Mouse (Mus musculus) cerebellum, postnatal 10 days (tissue): Measurements from ENCODE around the gene Slc18a3.

ENCODE experiments used
- DNase-seq, 2 experiments: peaks; one replicate each; pipeline ENCODE4 v3.0.0; 2021; ENCODE audit warnings: mixed read lengths in 2 of 2

The Slc18a3 gene

DNA sequence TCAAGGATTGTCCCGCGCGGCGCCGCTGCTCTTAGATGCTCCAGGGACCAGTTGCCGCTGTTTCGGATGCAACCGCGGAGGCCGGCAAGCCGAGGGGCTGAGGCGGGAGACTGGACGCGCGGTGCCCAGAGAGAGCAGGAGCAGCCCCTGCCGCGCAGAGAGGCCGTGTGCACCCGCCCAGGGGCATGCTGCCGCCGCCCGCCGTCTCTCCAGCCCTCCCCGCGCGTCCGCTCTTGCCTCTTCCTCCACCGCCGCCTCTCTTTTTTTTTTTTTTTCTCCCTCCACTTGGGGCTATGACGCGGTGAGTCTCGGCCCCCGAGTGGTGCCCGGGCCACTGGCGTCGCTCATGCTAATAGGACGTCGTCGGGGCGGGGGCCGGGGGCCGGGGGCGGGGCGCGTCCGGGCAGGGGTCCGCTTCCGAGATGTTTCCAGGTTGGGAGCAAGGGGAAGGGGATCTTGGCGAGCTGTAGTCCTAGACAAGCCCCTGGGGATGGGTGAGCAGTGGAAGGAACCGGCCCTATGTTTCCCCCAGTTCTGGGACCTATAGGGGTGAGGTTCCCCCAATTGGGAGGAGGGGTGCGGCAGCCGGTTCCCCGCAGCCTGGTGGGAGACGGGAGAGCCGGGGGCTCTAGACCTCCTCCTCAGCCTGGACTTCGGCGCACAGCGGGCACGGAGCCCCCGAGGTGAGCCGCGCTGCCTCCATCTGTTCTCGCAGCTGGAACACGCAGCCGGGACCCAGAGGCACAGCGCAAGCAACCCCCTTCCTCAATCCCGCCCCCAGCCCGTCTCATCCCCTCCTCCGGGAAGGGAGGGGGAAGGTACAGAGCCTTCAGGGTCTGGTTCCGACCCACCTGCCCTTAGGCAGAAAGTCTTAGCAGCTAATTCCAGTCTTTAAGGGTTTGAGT, at the start of gene Slc18a3:
Gene Slc18a3 (minus strand): TSS at position 250 of the 905 bp plus-strand sequence.
- DNase-seq = peak; percentile 40 to 45

DNA sequence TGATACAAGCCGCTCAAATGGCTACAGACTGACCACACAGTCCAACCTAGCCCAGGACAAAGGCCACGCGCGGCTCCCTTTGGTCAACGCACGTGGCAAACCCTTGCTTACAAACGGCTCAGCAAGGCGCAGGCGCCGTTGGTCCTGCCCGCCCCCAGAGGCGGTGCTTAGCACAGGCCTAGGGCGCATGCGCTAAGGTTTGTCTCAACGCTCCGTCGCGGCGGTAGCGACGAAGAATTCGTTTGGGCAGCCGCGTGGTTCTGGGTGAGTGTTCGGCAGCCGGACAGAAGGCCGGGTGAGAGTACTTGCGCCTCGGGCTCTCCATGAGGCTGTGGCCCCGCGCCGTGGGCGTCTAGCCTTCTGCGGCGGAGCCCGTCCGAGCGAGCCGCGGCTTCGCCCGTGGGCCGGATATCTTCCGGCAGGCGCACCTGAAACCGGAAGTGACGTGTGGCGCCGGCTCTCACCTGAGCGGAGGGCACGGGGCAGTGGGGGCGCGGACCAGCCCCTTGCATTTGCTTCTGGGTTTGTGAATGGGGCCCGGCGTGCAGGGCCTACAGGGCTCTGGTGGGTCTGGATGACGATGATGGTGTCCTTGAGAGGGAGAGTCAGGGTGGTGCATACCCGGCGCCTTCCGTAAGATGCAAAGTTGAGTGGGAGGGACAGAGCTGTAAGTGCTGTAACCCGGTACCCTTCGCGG, 48.8 kb upstream of the Slc18a3 start, which contains the start of gene Ercc6:
Gene Ercc6 (plus strand): TSS at position 186 of the 697 bp plus-strand sequence.
- DNase-seq = peak; percentile 98

DNA sequence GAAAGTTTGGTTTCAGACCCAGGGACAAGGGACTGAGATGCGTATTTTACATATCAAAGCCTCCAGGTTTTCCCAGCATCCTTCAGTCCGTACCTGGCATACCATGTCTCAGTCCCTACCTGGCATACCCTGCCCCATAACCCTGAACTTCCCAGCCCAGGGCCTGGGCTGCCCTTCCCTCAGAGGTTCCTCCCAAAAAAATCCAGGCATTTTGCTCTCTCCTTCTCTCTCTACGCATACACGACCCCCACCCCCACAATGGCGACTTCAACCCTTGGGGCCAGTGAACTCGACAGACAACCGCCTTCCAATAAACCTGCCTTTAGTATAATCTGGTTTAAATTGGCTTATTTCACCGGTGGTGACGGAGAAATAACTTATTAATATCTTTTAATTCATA, 48.3 kb upstream of the Slc18a3 start:
- peak; percentile 26 to 29 for DNase-seq

DNA sequence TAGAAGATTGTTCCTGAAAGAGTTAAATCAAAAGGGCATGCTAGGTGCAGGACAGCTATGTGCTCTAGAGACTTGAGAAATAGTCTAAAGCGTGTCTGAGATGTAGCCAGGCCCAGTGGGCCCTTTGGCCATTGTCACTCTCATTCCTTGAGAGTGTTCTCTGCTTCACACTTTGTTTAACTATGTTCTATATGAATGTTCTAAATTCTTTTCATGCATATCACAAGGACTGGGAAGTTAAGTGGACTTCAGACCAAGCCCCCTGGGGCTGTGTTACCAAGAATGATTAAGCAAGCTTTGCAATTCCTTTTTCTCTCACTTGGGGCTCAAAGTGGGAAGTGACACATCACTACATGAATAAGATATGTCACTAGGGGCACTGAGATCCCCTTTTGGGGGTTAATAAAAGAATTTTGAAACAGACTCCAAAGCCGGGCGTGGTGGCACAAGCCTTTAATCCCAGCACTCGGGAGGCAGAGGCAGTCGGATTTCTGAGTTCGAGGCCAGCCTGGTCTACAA, 44.9 kb upstream of the Slc18a3 start:
- DNase-seq = no peak

DNA sequence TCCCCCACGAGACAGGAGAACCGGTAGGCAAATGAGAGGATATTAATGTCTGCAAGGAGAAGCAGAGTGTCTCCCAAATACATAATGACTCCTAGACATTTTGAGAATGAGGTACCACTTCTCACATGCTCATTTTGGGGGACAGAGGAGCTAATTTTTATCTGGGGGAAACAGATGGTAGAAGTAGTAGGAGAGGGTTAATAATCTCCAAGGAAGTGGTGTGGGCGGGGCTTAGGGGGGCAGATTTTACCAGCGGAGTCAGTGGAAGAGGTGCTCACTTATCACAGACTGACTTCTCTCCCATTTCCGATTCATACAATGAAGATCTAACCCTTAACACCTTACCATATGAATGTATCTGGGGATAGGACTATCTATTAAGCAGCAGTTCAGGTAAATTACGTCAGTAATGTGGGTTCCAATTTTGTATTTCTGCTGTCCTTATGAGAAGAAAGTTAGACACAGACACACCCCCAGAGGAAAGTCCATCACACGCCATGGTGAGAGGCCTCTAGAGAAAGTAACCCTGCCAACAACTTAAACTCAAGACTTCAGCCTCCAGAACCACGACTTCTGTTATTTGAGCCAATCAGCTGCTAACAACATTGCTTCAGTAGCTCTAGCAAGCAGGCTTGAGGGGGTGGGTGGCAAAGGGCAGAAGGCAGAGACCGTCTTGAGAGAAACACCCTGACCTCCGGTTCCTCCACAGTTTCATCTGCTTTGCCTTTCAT, 43.6 kb upstream of the Slc18a3 start:
- no peak for DNase-seq

DNA sequence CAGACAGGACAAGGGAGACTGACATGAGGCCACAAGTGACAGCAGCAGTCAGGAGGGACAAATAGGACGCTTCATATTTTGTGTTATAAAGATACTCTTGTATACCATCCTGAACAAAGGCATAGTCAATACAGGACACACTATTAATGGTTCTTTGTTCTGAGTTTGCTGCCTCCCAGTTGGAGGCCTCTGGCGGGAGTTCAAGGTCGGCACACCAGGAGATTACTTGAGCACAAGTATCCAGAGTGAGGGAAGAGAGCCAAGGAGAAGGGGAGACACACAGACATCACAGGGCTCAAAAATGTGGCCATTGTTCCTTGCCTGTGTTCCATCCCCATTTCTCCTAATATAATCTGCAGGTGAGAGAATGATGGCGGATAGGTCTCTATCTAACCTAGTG, 42.6 kb upstream of the Slc18a3 start:
- DNase-seq = no peak

DNA sequence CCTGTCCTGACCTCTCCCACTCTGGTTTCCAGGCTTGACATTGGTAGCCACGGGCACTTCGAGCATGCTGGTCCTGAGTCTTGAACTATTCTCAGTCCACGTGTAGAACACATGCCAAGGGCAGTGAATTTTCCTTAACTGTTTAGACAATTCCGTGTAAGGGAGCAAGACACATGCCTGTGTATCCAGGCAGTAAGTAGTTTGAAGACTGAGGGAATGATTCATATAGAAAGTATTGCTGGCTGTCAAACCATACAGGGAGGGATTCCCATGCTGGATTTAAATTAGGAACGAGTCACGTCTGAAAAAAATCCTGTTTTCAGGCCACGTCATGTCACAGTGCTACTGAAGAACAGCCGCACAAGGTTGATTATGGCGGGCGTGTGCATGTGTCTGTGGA, 41.7 kb upstream of the Slc18a3 start:
- DNase-seq = no peak

DNA sequence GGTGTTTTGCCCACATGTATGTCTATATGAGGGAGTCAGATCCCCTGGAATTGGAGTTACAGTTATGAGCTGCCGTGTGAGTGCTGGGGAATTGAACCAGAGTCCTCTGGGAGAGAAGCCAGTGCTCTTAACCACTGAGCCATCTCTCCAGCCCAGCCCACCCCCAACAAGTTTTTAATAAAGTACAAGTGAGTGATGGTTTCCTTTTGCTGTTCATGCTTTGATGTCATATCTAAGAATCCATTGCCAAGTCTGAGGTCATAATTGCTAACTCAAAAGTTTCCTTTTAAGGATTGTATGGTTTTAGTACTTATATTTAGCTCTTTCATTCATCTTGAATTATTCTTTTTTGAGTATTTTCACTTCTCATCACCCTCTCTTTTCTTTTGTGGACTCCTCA, 39.2 kb upstream of the Slc18a3 start:
- DNase-seq = no peak

DNA sequence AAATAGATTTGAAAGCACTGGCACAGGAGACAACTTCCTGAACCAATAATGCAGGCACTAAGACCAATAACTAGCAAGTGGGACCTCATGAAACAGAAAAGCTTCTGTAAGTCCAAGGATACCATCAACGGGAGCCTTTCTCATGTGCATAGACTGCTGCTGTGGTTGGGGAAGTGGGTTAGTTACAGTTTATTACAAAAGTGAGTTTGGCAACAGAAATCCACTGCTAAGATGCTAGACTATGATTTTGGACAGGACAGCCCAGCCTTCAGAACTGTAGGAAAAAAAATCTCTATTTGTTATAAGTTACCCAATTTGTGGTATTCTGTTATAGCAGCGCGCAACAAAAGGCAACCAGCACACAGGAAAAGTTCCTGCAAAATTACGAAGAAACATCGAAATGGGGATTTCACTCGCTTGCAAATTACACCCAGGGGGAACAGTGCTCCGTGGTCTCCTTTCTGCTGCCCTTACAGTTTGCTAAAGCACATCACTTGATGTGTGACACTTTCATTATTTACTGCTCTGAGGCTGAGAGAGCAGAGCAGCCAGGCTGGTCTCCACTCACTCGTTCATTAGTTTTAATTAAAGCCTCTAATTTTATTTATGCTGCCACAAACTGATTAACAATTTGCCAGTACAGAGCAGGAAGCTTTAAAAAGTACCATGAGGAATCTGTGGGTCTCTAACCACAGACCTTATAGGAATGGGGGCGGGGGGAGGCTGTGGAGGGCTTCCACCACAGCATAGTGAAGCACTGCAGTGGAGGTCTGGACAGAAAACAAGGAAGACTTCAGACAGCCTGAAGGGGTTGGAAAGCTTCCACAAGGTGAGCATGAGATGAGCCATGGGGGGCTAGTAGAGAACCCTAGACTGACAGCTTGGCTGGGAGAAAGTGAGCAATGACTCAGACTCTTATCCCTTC, 38.4 kb upstream of the Slc18a3 start:
- DNase-seq = no peak

DNA sequence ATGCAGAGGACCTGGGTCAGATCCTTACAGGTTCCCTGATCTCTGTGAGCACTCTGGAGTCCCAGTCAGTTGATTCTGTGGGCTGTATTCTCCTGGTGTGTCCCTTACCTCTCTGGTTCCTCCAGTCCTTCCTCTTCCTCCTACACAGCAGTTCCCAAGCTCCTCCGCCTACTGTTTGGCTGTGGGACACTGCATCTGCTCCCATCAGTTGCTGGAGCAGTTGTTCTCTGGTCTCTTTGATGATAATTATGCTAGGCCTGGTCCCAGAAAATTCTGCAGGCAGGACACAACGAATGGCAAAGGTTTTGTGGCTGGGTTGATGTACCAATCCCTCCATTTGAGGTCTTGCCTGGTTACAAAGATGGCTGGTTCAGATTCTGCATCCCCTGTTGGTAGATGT, 36.7 kb upstream of the Slc18a3 start:
- DNase-seq = no peak

DNA sequence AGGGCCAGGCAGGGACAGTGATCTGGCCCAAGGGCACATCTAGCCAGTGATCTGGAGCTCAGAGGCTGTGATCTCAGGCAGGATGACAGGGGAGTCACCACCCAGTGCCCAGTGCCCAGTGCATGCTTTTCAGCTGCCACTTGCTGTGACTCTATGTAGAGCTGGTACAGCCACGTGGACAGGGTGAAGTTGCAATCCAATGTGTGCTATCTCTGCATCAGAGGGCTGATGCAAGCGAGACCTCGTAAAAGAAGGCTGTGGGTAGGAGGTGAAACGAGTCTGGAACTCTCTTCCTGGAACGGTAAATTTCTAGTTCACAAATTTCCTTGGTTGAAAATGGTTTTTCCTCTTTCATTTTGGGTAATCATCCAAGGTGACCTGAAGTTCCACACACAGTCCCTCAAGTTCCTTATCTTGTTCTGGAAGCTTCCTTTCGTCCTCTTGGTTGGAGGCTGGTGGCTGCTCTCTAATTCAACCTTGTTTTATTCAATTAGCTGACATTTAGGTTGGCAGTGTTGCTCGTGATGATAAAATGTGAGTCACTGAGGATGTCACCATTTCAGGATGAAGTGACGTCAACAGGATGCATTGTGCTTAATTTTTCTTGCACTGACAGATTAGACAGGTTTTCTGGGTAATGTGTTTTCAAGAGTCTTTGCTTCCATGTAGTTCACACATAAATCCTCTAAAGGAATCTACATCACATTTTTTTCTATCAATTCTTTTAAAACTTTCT, 31.6 kb upstream of the Slc18a3 start:
- DNase-seq = no peak

DNA sequence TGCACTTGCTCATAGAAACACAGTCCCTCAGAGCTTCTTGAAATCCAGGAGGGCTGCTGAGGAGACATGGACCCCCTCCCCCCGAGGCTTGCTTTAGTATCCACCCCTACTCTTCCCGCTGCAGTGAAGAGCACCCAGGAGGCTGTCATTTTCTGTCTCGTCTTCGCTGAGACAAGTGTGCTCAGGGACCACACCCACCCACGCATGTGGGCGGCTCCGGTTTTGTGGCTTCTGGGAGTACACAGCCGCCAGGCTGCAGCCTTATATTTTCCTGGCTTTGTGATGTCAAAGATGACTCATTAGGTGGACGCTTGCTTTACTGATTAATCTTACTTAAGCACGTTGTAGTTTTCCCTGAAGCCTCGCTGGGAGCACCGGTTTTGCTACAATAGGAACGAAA, 27.9 kb upstream of the Slc18a3 start:
- DNase-seq = no peak

DNA sequence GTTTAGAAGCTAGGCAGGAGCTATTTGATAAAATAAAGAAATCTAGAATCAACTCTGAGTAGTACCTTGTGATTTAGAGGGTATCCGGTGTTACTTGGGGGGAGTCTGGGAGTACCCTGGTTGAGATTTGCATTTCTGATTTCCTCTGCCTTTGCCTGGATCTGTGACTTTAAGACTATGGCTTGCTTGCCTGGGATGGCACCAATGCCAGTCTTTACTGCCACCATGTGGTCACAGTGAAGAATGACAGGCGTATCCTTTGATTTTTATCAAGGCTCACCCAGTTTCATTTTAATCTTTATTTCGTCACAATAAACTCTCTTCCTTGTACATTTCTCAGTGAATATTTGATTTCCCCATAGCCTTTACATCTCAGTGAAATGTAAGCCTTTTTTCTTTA, 17.4 kb upstream of the Slc18a3 start:
- DNase-seq = peak; percentile 51 to 73

DNA sequence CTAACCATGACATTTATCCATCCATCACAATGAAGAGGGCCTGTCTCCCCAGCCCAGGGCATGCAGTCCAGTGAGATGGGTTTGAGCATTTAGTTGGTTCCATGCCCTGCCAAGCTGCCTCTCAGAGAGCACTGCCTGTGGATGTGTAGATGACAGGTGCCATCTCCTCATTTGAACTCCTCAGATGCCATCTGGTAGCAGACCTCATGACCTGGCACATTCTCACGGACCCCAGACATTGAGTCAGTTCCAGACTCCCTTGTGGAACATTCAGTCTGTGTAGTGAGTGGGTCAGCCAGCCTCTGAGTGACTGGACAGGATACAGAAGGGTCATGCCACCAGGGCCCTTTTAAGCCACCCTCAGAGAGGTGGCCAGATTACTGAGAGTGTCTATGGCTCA, 12.9 kb upstream of the Slc18a3 start:
- DNase-seq = peak; percentile 87 to 88

DNA sequence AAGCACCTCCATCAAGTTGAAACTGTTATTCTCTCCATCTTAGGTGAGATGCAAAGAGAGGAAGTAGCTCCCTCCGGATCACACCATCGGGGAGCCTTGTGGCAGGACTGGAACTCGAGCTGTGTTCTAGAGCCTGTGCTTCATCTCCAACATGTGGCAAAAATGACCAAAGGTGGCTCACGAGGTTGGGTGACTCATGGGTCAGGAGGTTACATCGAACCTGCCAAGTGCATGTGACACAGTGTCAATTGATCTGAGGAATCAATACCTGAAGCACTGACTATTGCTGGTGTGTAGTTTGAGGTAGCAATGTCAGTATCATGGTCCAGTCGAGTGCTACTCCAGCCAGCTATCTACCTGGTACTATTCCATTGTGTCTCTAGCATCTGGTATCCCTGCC, 11.9 kb upstream of the Slc18a3 start:
- DNase-seq = peak in 1 of 2 experiments; percentile 7

DNA sequence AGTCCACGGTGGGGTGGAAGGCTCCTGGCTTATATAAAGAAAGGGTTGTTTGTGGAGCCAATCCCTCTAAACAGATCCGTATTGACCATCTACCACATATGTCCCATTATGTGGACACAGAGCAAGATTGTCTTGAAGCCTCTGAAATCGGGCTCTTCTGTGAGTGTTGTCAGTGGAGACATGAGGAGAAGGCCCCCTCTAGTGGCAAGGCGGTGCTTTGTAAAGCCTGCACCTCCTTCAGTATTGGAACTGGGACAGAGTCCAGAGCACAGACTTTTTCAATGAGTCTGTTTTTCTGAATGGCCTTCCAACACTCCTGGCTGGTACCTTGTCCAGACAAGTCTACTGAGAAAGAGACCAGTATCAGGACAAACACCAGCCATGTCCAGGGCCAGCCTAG, 8.3 kb upstream of the Slc18a3 start:
- peak; percentile 92 to 94 for DNase-seq

DNA sequence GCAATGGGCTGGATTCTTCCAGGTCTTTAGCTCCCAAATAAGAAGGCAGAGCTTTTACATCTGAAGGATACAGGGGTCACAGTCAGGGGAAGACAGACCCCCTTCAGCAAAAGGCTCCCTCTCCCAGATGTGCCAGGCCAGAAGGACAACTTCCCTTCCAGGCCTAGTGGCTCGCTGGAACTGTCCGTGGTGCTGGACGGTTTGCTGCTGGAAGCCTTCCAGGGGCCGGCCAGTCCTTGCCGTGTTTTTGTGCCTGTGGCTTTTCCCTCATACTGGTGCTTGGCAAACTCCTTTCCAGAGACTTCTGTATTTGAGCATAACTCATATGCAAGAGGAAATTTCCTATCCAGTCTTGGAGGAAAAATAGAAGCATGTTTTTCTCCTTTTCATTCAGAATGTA, 3.0 kb upstream of the Slc18a3 start:
- DNase-seq = peak; percentile 58 to 65

DNA sequence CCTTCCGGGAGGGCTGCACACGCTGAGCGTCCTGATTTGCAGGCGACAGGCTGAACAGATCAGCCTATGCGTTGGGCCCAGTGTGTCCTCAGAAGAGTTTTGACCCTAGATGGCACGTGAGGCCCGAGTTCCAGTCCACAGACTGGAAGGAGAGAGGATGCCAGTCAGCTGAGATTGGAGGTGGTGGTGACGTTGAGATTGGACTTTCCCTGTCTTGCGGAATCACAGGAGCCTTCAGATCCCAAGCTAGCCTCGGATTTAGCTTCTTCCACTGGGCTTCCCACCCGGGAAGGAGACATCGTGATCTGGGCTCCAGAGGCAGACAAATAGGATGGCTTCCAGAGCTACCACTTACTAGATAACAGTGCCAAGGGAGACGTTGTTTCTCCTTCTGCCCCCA, 1.2 kb upstream of the Slc18a3 start, which contains the start of gene Chat:
Gene Chat (minus strand): TSS at position 101 of the 400 bp plus-strand sequence.
- DNase-seq = no peak

DNA sequence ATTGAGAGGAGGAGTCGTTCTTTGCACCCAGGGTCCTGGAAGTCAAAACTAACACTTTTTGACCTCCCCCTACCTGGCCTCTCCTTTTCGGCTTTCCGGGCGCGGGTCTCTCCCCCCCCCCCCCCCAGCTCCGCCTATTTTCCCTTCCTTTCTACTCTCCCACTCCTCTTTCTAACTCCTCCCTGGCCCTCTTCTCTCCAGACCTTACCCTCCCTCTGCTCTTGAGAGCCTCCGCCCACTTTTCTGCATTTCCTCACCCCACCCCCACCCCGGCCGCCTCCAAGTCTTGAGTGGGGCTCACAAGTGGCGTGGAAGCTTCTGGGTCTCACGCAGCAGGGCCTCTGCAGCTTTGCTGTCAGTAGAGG, 838 bp upstream of the Slc18a3 start:
- no peak for DNase-seq

DNA sequence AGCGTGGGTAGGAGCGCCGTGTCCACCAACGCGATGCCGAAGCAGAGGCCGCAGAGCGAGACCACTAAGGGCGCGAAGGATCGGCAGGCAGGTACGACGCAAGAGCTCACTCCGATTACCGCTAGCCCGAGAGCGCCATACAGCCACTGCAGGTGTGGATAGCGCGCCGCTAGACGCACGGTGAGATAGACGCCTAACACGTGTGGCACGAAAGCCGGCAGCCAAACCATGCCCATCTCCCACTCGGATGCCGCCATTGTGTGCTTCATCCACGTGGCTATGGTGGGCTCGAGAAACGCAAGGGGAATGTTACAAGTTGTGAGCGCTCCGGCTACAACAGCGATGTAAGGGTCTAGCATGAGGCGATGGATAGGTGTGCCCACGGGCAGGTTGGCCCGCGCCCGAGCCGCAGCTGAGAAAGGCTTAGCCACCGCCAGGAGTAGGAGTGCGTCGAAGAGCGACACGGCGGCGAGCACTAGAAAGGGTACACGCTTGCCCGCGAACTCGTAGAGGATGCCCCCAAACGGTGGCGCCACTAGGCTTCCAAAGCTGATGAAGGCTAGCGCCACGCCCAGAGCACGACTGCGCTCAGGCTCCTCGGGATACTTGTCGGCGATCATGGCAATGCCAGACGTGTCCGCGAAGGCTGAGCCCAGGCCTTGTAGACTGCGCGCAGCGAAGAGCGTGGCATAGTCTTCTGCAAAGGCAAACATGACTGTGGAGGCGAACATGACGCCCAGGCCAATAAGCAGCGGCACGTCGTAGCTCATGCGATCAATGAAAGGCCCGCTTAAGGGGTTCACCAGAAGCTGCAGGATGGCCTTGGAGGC, 1.2 kb downstream of the Slc18a3 start:
- peak; percentile 39 to 40 for DNase-seq
